Mouse (Mus musculus): Measurements from ENCODE around the gene Mgat2. TPM values are rescaled to one million over a fixed set of nuclear protein-coding genes. Genes with fewer than 3 reads are reported as not detected.
A peak's percentile ranks its signal among the peaks of the same experiment; 100 is the strongest.

Mgat2 gene
- polyA plus RNA-seq, 1 experiment from 2014 or later: 29.6 TPM

DNA sequence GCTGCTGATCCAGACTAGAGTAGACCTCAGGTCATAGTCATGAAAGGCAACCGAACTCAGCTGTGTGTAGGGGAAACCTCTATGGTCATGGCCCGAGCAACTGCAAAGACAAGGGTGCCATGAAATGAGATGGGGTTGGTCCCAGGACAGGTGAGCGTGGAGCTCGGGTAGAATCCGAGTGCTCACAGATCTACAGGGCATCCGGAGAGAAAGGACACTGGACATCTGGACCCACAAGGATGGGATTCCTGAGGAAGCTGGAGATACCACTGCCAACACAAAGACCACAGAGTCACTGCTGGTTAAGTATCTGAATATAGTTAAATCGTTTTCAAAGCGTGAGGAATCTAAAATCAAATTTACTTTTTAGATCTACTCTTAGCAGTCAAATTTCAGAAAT lies 23.4 kb downstream of the Mgat2 start:
- no peak overlapping the region for H3K4me3 ChIP-seq
- H3K27me3 ChIP-seq (replicated peaks; ENCODE audit: low read depth, poor library complexity, severe bottlenecking): no peaks in the 10 kb centered on the region
- no peak overlapping the region for H3K27ac ChIP-seq (replicated peaks)
- H3K36me3 ChIP-seq (replicated peaks): peaks cover 86% of the 10 kb centered on the region
- WGBS: 96% methylated on average over 8 of the region's 8 CpGs
- no peaks in the 10 kb centered on the region for H3K9me3 ChIP-seq
- DNase-seq (ENCODE audit: low spot score): no peak
- no peaks in the 10 kb centered on the region for H3K4me1 ChIP-seq

DNA sequence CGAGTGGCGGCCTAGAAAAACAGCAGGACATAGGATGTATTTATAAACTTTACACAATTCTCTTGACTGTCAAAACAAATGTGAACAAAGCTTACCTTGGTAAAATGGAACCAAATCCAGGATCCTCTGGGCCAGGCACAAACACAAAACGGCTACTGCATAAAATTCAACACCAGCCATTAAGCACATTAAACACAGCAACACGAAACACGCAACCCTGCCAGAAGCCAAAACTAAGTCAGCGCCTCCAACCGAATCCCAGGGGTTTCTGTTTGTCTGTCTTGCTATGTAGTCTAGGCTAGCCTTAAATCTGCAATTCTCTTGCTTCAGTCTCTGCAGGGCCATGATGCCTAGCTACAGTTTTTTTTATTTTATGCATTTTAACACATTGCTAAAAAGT lies 24.0 kb downstream of the Mgat2 start:
- H3K27me3 ChIP-seq (replicated peaks; ENCODE audit: low read depth, poor library complexity, severe bottlenecking): no peaks in the 10 kb centered on the region
- H3K4me1 ChIP-seq: no peaks in the 10 kb centered on the region
- no peak overlapping the region for H3K4me3 ChIP-seq
- peaks cover 86% of the 10 kb centered on the region for H3K36me3 ChIP-seq (replicated peaks)
- WGBS: 94% methylated on average over 7 of the region's 7 CpGs
- no peaks in the 10 kb centered on the region for H3K9me3 ChIP-seq
- no peak for DNase-seq (ENCODE audit: low spot score)
- no peak overlapping the region for H3K27ac ChIP-seq (replicated peaks)

DNA sequence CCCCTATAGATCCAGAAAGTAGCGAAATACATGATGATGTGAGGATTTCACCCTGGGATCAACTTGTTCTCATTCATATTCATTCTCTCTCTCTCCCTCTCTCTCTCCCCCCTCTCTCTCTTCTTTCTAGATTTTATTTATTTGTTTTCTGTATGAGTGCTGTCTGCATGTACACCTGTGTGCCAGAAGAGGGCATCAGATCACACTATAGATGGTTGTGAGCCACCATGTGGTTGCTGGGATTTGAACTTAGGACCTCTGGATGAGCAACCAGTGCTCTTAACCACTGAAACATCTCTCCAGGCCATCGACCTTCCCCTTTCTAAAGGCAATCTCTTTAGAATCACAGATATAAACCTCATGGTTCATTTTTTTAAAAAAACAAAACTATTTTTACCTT lies 24.6 kb downstream of the Mgat2 start:
- Histone ChIP-seq H3K4me1 (no peaks in the 10 kb centered on the region), H3K4me3 (no peak overlapping the region), H3K36me3 (replicated peaks) (peaks cover 86% of the 10 kb centered on the region), H3K27ac (replicated peaks) (no peak overlapping the region), H3K9me3 (no peaks in the 10 kb centered on the region), H3K27me3 (replicated peaks; ENCODE audit: low read depth, poor library complexity, severe bottlenecking) (no peaks in the 10 kb centered on the region)
- no peak for DNase-seq (ENCODE audit: low spot score)
- 82% methylated on average over 2 of the region's 2 CpGs for WGBS

DNA sequence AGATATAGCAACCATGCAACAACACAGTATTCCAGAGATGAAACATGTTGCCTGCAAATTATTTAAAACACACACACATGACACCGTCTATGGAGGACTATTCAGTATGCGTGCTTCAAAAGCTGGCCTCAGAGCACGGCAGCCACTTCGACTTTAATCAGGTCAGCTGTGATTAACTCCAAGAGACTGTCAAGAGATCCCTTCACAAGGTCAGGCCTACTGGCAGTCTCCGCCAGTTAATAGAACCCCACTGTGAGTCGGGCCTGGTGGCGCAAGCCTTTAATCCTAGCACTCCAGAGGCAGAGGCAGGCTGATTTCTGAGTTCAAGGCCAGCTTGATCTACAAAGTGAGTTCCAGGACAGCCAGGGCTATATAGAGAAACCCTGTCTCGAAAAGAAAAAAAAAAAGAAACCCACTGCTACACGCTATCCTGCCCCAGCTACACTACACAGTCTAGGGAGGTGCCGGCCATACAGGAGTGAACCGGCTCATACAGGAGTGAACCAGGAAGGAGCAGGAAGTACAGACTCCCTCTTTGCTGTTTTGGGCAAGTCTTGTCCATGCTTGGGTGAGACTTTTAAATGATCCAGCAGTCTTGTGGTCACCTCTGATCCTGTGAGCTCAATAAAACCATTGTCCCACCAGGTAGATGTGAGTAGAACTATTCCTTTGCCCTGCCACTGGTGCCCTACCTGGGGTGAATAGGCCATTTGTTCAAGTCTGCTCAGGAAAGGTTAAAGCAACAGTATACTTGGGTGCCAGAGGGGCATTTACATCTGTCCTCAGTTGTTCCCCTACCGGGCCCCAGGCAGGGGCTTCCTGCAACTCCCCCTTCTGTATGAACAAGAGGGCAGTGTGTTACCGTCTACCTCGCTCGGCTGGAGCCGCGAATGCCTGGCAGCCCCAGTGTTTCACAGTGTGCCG lies 26.4 kb downstream of the Mgat2 start:
- Histone ChIP-seq H3K27ac (replicated peaks) (no peak overlapping the region), H3K9me3 (no peaks in the 10 kb centered on the region), H3K27me3 (replicated peaks; ENCODE audit: low read depth, poor library complexity, severe bottlenecking) (no peaks in the 10 kb centered on the region), H3K4me1 (no peaks in the 10 kb centered on the region), H3K4me3 (no peak overlapping the region), H3K36me3 (replicated peaks) (peaks cover 96% of the 10 kb centered on the region)
- WGBS: 87% methylated on average over 18 of the region's 18 CpGs
- no peak for DNase-seq (ENCODE audit: low spot score)

DNA sequence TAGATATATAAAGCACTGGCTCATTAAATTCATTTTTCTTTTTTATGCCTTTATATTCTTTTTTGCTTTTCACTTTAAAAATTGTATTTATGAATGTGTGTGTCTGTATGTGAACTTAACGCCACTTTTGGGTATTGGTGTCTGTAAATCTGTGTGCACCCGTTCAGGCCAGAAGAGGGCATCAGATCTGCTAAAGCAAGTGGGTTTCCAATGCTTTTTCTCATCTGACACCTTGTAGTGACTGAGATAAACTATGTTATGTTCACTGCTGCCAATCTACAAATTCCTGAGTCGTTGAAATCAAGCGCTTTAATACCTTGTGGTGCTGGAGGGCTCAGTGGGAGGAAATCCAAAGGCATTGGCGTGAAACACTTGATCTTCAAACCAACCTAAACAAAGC lies 27.1 kb downstream of the Mgat2 start:
- Histone ChIP-seq H3K27ac (replicated peaks) (no peak overlapping the region), H3K36me3 (replicated peaks) (peaks cover 99% of the 10 kb centered on the region), H3K9me3 (no peaks in the 10 kb centered on the region), H3K4me1 (no peaks in the 10 kb centered on the region), H3K27me3 (replicated peaks; ENCODE audit: low read depth, poor library complexity, severe bottlenecking) (no peaks in the 10 kb centered on the region), H3K4me3 (no peak overlapping the region)
- WGBS: 86% methylated on average over 5 of the region's 5 CpGs
- no peak for DNase-seq (ENCODE audit: low spot score)

DNA sequence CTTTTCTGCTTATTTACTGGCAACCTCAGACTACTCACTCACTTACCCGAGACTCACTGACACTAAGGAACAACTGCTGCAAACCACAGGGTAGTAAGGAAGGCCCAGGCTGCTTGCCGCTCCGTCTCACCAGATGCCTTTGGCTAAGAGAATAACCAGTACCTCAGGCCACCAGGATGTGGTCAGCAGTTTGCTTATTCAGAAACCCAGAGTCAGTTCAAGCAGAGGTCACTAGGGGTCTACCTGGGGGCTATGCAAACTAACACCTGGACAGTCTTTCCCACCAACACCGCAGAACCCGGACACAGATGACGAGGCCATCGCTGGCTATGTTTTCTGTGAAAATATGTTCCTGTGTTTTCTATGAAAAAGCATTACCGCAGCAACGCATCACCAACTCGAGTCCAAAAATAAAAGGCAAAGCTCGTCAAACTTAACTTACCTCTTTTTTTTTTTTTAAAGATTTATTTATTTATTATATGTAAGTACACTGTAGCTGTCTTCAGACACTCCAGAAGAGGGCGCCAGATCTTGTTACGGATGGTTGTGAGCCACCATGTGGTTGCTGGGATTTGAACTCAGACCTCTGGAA lies 29.3 kb downstream of the Mgat2 start:
- peaks cover 99% of the 10 kb centered on the region for H3K36me3 ChIP-seq (replicated peaks)

DNA sequence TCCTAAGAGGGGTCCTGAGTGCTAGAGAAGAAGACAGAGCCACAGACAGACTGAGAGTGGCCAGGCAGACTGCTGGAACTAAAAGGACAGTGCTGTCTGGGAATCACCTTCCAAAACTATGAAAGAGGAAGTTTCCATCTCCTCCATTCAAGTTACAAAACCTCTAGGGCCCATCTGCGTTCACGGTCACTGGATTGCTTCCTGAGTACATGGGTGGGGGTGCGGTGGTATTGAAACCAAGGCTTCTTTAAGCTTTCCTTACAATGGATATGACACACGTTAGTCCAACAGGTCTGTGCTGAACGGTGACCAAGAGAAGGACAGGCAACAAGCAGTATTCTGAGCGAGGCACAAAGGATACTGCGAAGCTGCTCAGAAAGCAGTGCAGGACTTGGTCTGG lies 30.4 kb downstream of the Mgat2 start:
- peaks cover 100% of the 10 kb centered on the region for H3K36me3 ChIP-seq (replicated peaks)
- H3K4me1 ChIP-seq: no peaks in the 10 kb centered on the region
- no peak overlapping the region for H3K27ac ChIP-seq (replicated peaks)
- H3K9me3 ChIP-seq: no peaks in the 10 kb centered on the region
- WGBS: 94% methylated on average over 7 of the region's 7 CpGs
- no peak for DNase-seq (ENCODE audit: low spot score)
- H3K27me3 ChIP-seq (replicated peaks; ENCODE audit: low read depth, poor library complexity, severe bottlenecking): no peaks in the 10 kb centered on the region
- no peak overlapping the region for H3K4me3 ChIP-seq

More for the DNA sequence above, 29.3 kb downstream of the Mgat2 start:
- no peaks in the 10 kb centered on the region for H3K27me3 ChIP-seq (replicated peaks; ENCODE audit: low read depth, poor library complexity, severe bottlenecking)
- no peak for DNase-seq (ENCODE audit: low spot score)
- WGBS: 94% methylated on average over 13 of the region's 13 CpGs
- H3K4me1 ChIP-seq: no peaks in the 10 kb centered on the region
- H3K4me3 ChIP-seq: no peak overlapping the region
- no peaks in the 10 kb centered on the region for H3K9me3 ChIP-seq
- H3K27ac ChIP-seq (replicated peaks): no peak overlapping the region

DNA sequence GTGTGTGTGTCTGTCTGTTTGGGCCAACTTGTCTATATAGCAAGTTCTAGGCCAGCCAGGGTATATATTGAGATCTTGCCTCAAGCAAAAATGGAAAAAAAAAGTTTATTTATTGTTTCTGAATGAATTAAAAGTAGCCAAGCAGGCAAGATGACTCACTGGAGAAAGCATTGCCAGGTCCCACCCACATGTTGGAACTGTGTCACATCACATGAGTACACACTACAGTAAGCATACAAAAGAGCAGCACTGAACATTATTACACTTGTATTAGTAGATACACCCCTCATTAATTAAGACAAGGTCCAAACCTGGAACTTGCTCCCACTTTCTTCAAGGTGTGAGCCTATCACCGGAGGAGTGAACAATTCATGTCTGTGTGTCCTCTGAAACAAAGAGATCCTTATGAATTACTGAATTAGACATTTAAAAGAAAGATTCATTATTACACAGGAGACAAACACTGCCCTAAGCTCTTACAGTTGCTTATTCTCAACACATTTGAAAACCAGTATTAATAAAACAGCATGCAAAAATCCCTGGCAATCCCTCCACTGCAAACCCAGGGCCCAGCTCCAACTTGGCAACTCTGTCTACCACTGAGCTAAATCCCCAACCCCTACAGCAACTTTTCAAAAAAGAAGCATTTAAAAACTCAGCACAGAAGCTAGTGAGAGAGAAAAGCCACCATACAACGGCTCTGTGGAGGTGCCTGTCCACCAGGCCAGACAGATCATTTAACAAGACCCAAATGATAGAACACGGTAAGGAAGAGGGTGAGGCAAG lies 31.2 kb downstream of the Mgat2 start:
- no peaks in the 10 kb centered on the region for H3K4me1 ChIP-seq
- no peak overlapping the region for H3K4me3 ChIP-seq
- 88% methylated on average over 3 of the region's 3 CpGs for WGBS
- DNase-seq (ENCODE audit: low spot score): no peak
- H3K27me3 ChIP-seq (replicated peaks; ENCODE audit: low read depth, poor library complexity, severe bottlenecking): no peaks in the 10 kb centered on the region
- no peaks in the 10 kb centered on the region for H3K9me3 ChIP-seq
- H3K27ac ChIP-seq (replicated peaks): no peak overlapping the region
- H3K36me3 ChIP-seq (replicated peaks): peaks cover 100% of the 10 kb centered on the region

DNA sequence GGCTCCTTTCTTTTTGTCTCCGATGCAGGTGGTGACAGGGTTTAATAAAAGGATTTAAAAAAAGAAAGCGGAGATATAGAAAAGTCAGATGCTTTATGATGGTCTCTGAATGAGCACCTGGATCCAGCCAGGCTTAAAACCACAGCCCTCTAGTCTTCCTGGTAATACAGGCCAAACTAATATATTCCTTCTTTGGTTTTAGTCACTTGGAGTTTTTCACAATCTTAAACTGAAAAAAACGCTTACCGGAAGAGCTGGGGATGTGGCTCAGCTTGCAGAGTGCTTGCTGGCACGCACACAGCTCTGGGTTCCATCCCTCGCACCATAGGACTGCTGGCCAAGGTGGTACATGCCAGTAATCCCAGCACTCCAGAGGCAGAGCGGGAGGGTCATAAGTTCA lies 32.6 kb downstream of the Mgat2 start:
- Histone ChIP-seq H3K9me3 (no peaks in the 10 kb centered on the region), H3K27me3 (replicated peaks; ENCODE audit: low read depth, poor library complexity, severe bottlenecking) (no peaks in the 10 kb centered on the region), H3K4me3 (no peak overlapping the region), H3K27ac (replicated peaks) (no peak overlapping the region), H3K36me3 (replicated peaks) (peaks cover 100% of the 10 kb centered on the region), H3K4me1 (no peaks in the 10 kb centered on the region)
- DNase-seq (ENCODE audit: low spot score): no peak
- WGBS: 96% methylated on average over 7 of the region's 7 CpGs

DNA sequence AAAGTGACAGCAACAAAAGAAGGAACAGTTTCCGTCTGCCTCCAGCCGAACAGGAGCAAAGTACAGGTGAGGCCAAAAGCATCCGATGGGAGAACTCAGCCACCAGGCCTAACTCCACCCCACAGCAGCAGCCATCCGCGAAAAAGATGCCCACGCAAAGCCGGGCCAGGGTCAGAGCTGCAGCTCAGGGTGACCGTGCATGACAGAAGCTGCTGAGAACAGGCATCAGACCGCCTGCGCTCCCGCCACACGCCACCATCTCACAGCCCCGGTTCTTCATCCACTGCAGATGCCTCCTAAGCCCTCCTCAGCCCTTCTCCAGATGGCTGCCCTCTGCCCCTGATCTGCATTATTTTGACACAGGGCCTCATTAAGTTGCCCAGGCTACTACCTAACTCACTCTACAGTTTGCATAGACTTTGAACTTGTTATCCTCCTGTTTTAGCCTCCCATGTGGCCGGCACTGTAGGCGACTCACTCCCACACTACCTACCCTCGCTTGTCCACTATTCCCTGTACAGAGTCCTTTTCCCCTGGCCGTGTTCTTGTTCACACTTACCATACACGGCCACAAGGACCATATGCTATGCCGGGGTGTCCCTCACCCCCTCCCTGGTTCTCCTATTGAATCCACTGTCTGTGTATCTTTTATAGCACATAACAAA lies 36.8 kb downstream of the Mgat2 start:
- H3K36me3 ChIP-seq (replicated peaks): peaks cover 98% of the 10 kb centered on the region
- WGBS: 90% methylated on average over 19 of the region's 19 CpGs
- no peak overlapping the region for H3K4me3 ChIP-seq
- no peaks in the 10 kb centered on the region for H3K4me1 ChIP-seq
- no peaks in the 10 kb centered on the region for H3K27me3 ChIP-seq (replicated peaks; ENCODE audit: low read depth, poor library complexity, severe bottlenecking)
- no peak for DNase-seq (ENCODE audit: low spot score)
- H3K27ac ChIP-seq (replicated peaks): no peak overlapping the region
- no peaks in the 10 kb centered on the region for H3K9me3 ChIP-seq

DNA sequence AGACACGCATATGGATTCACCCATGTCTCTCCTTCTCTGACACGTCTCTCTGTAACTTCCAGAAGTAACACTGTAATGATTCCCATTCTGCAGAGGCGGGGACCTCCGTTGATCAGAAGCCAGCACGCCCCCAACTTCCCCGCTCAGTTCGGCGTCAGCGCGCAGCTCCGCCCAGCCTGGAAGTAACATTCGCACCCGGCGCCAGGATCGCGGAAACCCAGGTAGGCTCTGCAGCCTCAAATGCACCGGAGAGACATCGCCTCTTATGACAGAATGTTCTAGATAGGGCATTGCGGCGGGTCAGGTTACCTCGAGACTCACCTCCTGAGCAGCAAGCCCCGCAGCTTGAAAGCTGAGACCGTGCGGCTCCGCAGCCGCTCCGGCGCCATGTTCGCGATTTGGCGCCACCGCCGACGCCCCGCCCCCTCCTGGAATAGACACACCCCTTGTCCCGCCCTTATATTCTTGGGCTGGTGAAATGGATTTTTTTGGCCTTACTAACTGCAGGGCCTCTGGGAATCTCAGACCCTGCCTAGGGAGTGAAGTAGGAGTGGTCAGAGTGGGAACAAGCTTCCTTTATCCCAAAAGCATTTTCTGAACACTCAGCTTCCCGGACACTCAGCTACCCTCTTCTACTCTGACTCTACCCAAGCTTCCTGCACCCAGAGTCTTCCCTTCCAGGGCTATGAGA lies 44.0 kb downstream of the Mgat2 start, which contains the start of gene Pole2:
Pole2 (minus strand) TSS at position 420 of the 691 bp plus-strand sequence.
- peaks cover 13% of the 10 kb centered on the region for H3K4me1 ChIP-seq
- DNase-seq (ENCODE audit: low spot score): peak; percentile 92
- peaks cover 31% of the 10 kb centered on the region for H3K36me3 ChIP-seq (replicated peaks)
- no peaks in the 10 kb centered on the region for H3K9me3 ChIP-seq
- H3K27me3 ChIP-seq (replicated peaks; ENCODE audit: low read depth, poor library complexity, severe bottlenecking): no peaks in the 10 kb centered on the region
- under 1% methylated on average over 37 of the region's 37 CpGs for WGBS
- peak within 1 kb of the TSS; percentile 95 for H3K27ac ChIP-seq (replicated peaks)
- peak within 1 kb of the TSS; percentile 77 for H3K4me3 ChIP-seq

DNA sequence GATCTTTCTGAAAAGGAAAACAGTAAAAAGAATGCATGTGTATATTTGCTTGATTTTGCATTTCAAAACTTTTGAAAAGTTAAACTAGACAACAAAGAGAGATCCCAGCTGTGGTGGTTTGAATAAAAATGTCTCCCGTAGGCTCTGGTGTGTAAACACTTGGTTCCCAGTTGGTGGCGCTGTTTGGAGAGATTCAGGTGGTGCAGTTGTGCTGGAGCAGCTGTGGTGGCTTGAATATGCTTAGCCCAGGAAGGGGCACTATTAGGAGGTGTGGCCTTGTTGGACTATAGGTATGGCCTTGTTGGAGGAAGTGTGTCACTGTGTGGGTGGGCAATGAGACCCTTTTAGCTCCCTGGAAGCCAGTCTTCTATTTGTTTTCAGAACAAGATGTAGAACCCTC lies 45.3 kb downstream of the Mgat2 start:
- 69% methylated on average over 2 of the region's 2 CpGs for WGBS

More for the DNA sequence above, 45.3 kb downstream of the Mgat2 start:
- Histone ChIP-seq H3K4me3 (no peak overlapping the region), H3K4me1 (peaks cover 13% of the 10 kb centered on the region), H3K27ac (replicated peaks) (no peak overlapping the region), H3K9me3 (no peaks in the 10 kb centered on the region), H3K27me3 (replicated peaks; ENCODE audit: low read depth, poor library complexity, severe bottlenecking) (no peaks in the 10 kb centered on the region), H3K36me3 (replicated peaks) (peaks cover 18% of the 10 kb centered on the region)
- DNase-seq (ENCODE audit: low spot score): no peak
